Mouse (Mus musculus): Measurements from ENCODE around the gene 4930524J08Rik. TPM values are rescaled to one million over a fixed set of nuclear protein-coding genes. Genes with fewer than 3 reads are reported as not detected.

The 4930524J08Rik gene
- polyA plus RNA-seq, 1 experiment from 2014 or later = 3.1 TPM

GRCm38 (mm10) chr5:100000048-100000447, 21.2 kb downstream of the 4930524J08Rik start:
- ATAC-seq = no peak
- Histone ChIP-seq H3K9me3 (ENCODE audit: control insufficient read depth, low read length) (no peaks in the 10 kb centered on the region), H3K4me2 (ENCODE audit: low read length) (no peak overlapping the region), H3K9ac (replicated peaks; ENCODE audit: low read depth, low read length) (no peak overlapping the region), H3K27me3 (replicated peaks; ENCODE audit: control insufficient read depth, insufficient read depth, low read length) (no peaks in the 10 kb centered on the region), H3K27ac (ENCODE audit: low read length) (no peak overlapping the region), H3K4me3 (replicated peaks; ENCODE audit: low read length) (no peak overlapping the region), H3K4me1 (replicated peaks; ENCODE audit: control insufficient read depth, insufficient read depth, low read length) (no peaks in the 10 kb centered on the region), H3K36me3 (ENCODE audit: control insufficient read depth, insufficient read depth) (no peaks in the 10 kb centered on the region)
- WGBS = 78% methylated on average over 7 of the region's 7 CpGs

GRCm38 (mm10) chr5:100000500-100000899, 21.6 kb downstream of the 4930524J08Rik start:
- 46% methylated on average over 6 of the region's 8 CpGs for WGBS
- Histone ChIP-seq H3K9me3 (ENCODE audit: control insufficient read depth, low read length) (no peaks in the 10 kb centered on the region), H3K27ac (ENCODE audit: low read length) (no peak overlapping the region), H3K4me1 (replicated peaks; ENCODE audit: control insufficient read depth, insufficient read depth, low read length) (no peaks in the 10 kb centered on the region), H3K4me3 (replicated peaks; ENCODE audit: low read length) (no peak overlapping the region), H3K36me3 (ENCODE audit: control insufficient read depth, insufficient read depth) (no peaks in the 10 kb centered on the region), H3K4me2 (ENCODE audit: low read length) (no peak overlapping the region), H3K9ac (replicated peaks; ENCODE audit: low read depth, low read length) (no peak overlapping the region), H3K27me3 (replicated peaks; ENCODE audit: control insufficient read depth, insufficient read depth, low read length) (no peaks in the 10 kb centered on the region)
- ATAC-seq = no peak

GRCm38 (mm10) chr5:100003895-100004294, 25.0 kb downstream of the 4930524J08Rik start:
- 83% methylated on average over 4 of the region's 4 CpGs for WGBS
- Histone ChIP-seq H3K27me3 (replicated peaks; ENCODE audit: control insufficient read depth, insufficient read depth, low read length) (no peaks in the 10 kb centered on the region), H3K36me3 (ENCODE audit: control insufficient read depth, insufficient read depth) (no peaks in the 10 kb centered on the region), H3K4me1 (replicated peaks; ENCODE audit: control insufficient read depth, insufficient read depth, low read length) (no peaks in the 10 kb centered on the region), H3K4me2 (ENCODE audit: low read length) (no peak overlapping the region), H3K4me3 (replicated peaks; ENCODE audit: low read length) (no peak overlapping the region), H3K9me3 (ENCODE audit: control insufficient read depth, low read length) (no peaks in the 10 kb centered on the region), H3K27ac (ENCODE audit: low read length) (no peak overlapping the region), H3K9ac (replicated peaks; ENCODE audit: low read depth, low read length) (no peak overlapping the region)
- ATAC-seq = no peak

- H3K9me3 ChIP-seq (ENCODE audit: control insufficient read depth, low read length) = no peaks in the 10 kb centered on the region
- no peaks in the 10 kb centered on the region for H3K4me1 ChIP-seq (replicated peaks; ENCODE audit: control insufficient read depth, insufficient read depth, low read length)
- H3K27me3 ChIP-seq (replicated peaks; ENCODE audit: control insufficient read depth, insufficient read depth, low read length) = no peaks in the 10 kb centered on the region
- no peak overlapping the region for H3K4me3 ChIP-seq (replicated peaks; ENCODE audit: low read length)
- H3K36me3 ChIP-seq (ENCODE audit: control insufficient read depth, insufficient read depth) = no peaks in the 10 kb centered on the region
- no peak overlapping the region for H3K27ac ChIP-seq (ENCODE audit: low read length)
- ATAC-seq = no peak
- 72% methylated on average over 3 of the region's 3 CpGs for WGBS
- no peak overlapping the region for H3K9ac ChIP-seq (replicated peaks; ENCODE audit: low read depth, low read length)
- H3K4me2 ChIP-seq (ENCODE audit: low read length) = no peak overlapping the region
These were observed 26.6 kb downstream of the 4930524J08Rik start for GRCm38 (mm10) chr5:100005431-100005830.

GRCm38 (mm10) chr5:100005896-100006295, 27.0 kb downstream of the 4930524J08Rik start:
- Histone ChIP-seq H3K4me1 (replicated peaks; ENCODE audit: control insufficient read depth, insufficient read depth, low read length) (no peaks in the 10 kb centered on the region), H3K27ac (ENCODE audit: low read length) (no peak overlapping the region), H3K4me3 (replicated peaks; ENCODE audit: low read length) (no peak overlapping the region), H3K27me3 (replicated peaks; ENCODE audit: control insufficient read depth, insufficient read depth, low read length) (no peaks in the 10 kb centered on the region), H3K4me2 (ENCODE audit: low read length) (no peak overlapping the region), H3K9me3 (ENCODE audit: control insufficient read depth, low read length) (no peaks in the 10 kb centered on the region), H3K36me3 (ENCODE audit: control insufficient read depth, insufficient read depth) (no peaks in the 10 kb centered on the region), H3K9ac (replicated peaks; ENCODE audit: low read depth, low read length) (no peak overlapping the region)
- 77% methylated on average over 6 of the region's 6 CpGs for WGBS
- ATAC-seq = no peak

- no peak overlapping the region for H3K9ac ChIP-seq (replicated peaks; ENCODE audit: low read depth, low read length)
- H3K4me2 ChIP-seq (ENCODE audit: low read length) = no peak overlapping the region
- H3K9me3 ChIP-seq (ENCODE audit: control insufficient read depth, low read length) = no peaks in the 10 kb centered on the region
- no peak overlapping the region for H3K27ac ChIP-seq (ENCODE audit: low read length)
- WGBS = 92% methylated on average over 4 of the region's 4 CpGs
- no peaks in the 10 kb centered on the region for H3K36me3 ChIP-seq (ENCODE audit: control insufficient read depth, insufficient read depth)
- H3K27me3 ChIP-seq (replicated peaks; ENCODE audit: control insufficient read depth, insufficient read depth, low read length) = no peaks in the 10 kb centered on the region
- no peak overlapping the region for H3K4me3 ChIP-seq (replicated peaks; ENCODE audit: low read length)
- ATAC-seq = no peak
- no peaks in the 10 kb centered on the region for H3K4me1 ChIP-seq (replicated peaks; ENCODE audit: control insufficient read depth, insufficient read depth, low read length)
These were observed 27.6 kb downstream of the 4930524J08Rik start for GRCm38 (mm10) chr5:100006324-100007039.

- no peaks in the 10 kb centered on the region for H3K27me3 ChIP-seq (replicated peaks; ENCODE audit: control insufficient read depth, insufficient read depth, low read length)
These were observed 28.1 kb downstream of the 4930524J08Rik start for GRCm38 (mm10) chr5:100007040-100007375.

GRCm38 (mm10) chr5:100008485-100008884, 29.6 kb downstream of the 4930524J08Rik start:
- Histone ChIP-seq H3K4me2 (ENCODE audit: low read length) (no peak overlapping the region), H3K4me1 (replicated peaks; ENCODE audit: control insufficient read depth, insufficient read depth, low read length) (no peaks in the 10 kb centered on the region), H3K4me3 (replicated peaks; ENCODE audit: low read length) (no peak overlapping the region), H3K27me3 (replicated peaks; ENCODE audit: control insufficient read depth, insufficient read depth, low read length) (no peaks in the 10 kb centered on the region), H3K9me3 (ENCODE audit: control insufficient read depth, low read length) (no peaks in the 10 kb centered on the region), H3K36me3 (ENCODE audit: control insufficient read depth, insufficient read depth) (no peaks in the 10 kb centered on the region), H3K27ac (ENCODE audit: low read length) (no peak overlapping the region), H3K9ac (replicated peaks; ENCODE audit: low read depth, low read length) (no peak overlapping the region)
- ATAC-seq = no peak
- WGBS = 59% methylated on average over 3 of the region's 3 CpGs

More at GRCm38 (mm10) chr5:100007040-100007375, 28.1 kb downstream of the 4930524J08Rik start:
- Histone ChIP-seq H3K36me3 (ENCODE audit: control insufficient read depth, insufficient read depth) (no peaks in the 10 kb centered on the region), H3K9me3 (ENCODE audit: control insufficient read depth, low read length) (no peaks in the 10 kb centered on the region), H3K4me1 (replicated peaks; ENCODE audit: control insufficient read depth, insufficient read depth, low read length) (no peaks in the 10 kb centered on the region), H3K27ac (ENCODE audit: low read length) (no peak overlapping the region), H3K4me3 (replicated peaks; ENCODE audit: low read length) (no peak overlapping the region), H3K4me2 (ENCODE audit: low read length) (no peak overlapping the region), H3K9ac (replicated peaks; ENCODE audit: low read depth, low read length) (no peak overlapping the region)
- WGBS = 77% methylated on average over 4 of the region's 4 CpGs
- ATAC-seq = no peak

GRCm38 (mm10) chr5:100012599-100012998, 33.7 kb downstream of the 4930524J08Rik start:
- no peak overlapping the region for H3K4me3 ChIP-seq (replicated peaks; ENCODE audit: low read length)
- no peak for ATAC-seq
- H3K27me3 ChIP-seq (replicated peaks; ENCODE audit: control insufficient read depth, insufficient read depth, low read length) = no peaks in the 10 kb centered on the region
- 95% methylated on average over 9 of the region's 9 CpGs for WGBS
- H3K4me1 ChIP-seq (replicated peaks; ENCODE audit: control insufficient read depth, insufficient read depth, low read length) = no peaks in the 10 kb centered on the region
- H3K36me3 ChIP-seq (ENCODE audit: control insufficient read depth, insufficient read depth) = no peaks in the 10 kb centered on the region
- H3K4me2 ChIP-seq (ENCODE audit: low read length) = no peak overlapping the region
- no peaks in the 10 kb centered on the region for H3K9me3 ChIP-seq (ENCODE audit: control insufficient read depth, low read length)
- no peak overlapping the region for H3K9ac ChIP-seq (replicated peaks; ENCODE audit: low read depth, low read length)
- no peak overlapping the region for H3K27ac ChIP-seq (ENCODE audit: low read length)

GRCm38 (mm10) chr5:100020089-100020488, 41.2 kb downstream of the 4930524J08Rik start:
- H3K4me1 ChIP-seq (replicated peaks; ENCODE audit: control insufficient read depth, insufficient read depth, low read length) = no peaks in the 10 kb centered on the region
- no peaks in the 10 kb centered on the region for H3K36me3 ChIP-seq (ENCODE audit: control insufficient read depth, insufficient read depth)
- no peaks in the 10 kb centered on the region for H3K27me3 ChIP-seq (replicated peaks; ENCODE audit: control insufficient read depth, insufficient read depth, low read length)
- no peak overlapping the region for H3K27ac ChIP-seq (ENCODE audit: low read length)
- H3K9me3 ChIP-seq (ENCODE audit: control insufficient read depth, low read length) = no peaks in the 10 kb centered on the region
- ATAC-seq = no peak
- H3K4me2 ChIP-seq (ENCODE audit: low read length) = no peak overlapping the region
- no peak overlapping the region for H3K9ac ChIP-seq (replicated peaks; ENCODE audit: low read depth, low read length)
- no peak overlapping the region for H3K4me3 ChIP-seq (replicated peaks; ENCODE audit: low read length)

All from forebrain, embryonic 16.5 days (tissue).